Mouse (Mus musculus) small intestine, adult 2 months (tissue): Measurements from ENCODE around the gene Col4a3bp.

Experiments
- CTCF ChIP-seq: fragments of 200-500 bp; IDR thresholded peaks from 2 replicates; pipeline ENCODE4 v1.5.1; 2012; ENCODE audit warnings: low read depth, mild to moderate bottlenecking, control low read depth, inconsistent platforms, low read length, moderate library complexity, mixed read lengths; ENCODE audit not compliant: insufficient replicate concordance, insufficient read length; ENCODE audit errors: extremely low read depth
- POLR2A ChIP-seq: fragments of 200-500 bp; IDR thresholded peaks from 2 replicates; pipeline ENCODE4 v1.6.1; 2012; ENCODE audit warnings: low read depth, mild to moderate bottlenecking, control low read depth, inconsistent platforms, low read length, moderate library complexity

DNA sequence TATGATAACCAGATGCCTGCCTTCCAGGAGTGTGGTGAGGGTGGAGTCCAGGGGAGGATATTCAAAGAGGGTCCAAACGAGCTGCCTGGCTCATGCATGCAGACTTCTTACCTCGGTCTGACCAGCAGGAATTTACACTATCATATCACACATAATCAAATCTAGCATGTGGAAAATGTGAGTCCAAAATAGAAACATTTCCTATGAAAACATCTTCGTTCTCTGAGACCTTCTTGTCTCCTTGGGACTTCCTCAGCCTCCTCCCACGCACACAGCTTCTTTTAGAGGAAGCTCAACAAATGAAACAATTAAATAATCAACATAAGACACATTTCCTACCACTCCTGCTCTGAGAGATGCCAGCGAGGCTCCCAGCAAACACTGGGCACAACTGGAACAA lies 30.5 kb upstream of the Col4a3bp start:
- no peak for TF ChIP-seq POLR2A
- TF ChIP-seq CTCF, result no peak
